Mouse (Mus musculus): ENCODE data around the gene Hmgcs2.

Hmgcs2 gene

DNA sequence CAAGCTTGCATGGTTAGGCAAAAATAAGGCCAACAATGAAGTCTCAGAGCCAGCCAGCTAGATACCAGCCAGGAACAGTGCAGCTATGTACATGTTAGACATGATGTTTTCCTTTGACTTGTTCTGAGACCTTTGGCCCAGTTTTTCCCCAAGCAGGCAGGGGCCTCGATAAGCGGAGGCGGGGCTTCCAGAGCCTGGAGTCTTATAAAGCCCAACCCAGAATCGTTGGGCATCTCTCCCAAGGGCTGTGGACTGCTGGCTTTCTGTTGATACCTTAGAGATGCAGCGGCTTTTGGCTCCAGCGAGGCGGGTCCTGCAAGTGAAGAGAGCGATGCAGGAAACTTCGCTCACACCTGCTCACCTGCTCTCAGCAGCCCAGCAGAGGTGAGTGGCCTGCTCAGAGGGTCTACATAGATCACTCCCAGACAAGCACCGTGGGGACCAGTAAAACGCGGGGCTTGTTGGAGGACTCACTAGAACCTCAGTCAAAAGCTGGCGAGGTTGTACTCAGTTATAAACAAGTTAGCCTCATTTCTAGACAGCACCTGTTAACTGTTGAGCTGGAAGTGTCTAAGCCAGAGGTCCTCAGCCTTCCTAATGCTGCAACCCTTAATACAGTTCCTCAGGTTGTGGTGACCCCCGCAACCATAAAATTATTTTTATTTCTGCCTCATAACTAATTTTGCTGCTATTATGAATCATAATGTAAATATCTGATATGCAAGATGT is at the start of gene Hmgcs2:
Gene Hmgcs2 (plus strand): TSS at position 232 of the 729 bp plus-strand sequence.
- DNase-seq (ENCODE audit: low spot score in 2 of 2), result peak; percentile 28 to 37

DNA sequence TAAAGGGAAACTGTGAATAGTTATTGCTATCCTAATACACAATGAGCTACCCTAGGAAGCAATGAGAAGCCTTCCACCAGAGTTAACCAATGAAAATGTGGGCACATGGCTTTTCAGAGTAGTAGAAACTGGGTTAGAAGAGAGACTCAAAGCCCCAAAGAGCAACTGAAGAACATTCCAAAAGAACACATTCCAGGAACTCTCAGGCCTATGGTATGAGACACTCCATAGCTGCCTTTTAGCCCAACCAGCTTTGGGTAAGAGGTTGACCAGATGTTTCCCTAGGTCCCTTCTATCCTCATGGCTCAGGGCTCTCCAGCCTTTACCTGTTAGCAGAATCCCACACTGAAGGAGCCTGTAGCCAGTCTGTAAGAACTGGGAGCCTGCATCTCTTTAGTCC is 46.7 kb upstream of the Hmgcs2 start:
- DNase-seq (ENCODE audit: low spot score in 2 of 2), result no peak

DNA sequence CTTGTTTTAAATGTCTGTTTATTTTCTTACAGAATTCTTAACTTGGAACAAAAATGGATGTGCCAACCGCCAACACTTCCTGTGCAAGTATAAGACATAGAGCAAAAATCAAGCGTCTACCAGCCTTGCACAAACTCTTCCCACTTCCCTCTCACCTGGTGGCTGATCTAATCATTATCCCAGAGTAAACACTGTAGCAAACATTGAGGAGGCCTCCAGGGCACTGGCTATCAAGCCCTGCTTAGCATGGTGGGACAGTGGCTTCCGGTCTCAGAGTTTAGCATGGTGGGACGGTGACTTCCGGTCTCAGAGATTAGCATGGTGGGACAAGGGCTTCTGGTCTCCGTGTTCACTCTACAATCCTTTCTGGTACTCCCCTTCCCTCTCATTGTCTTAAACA is 44.0 kb upstream of the Hmgcs2 start:
- no peak for DNase-seq (ENCODE audit: low spot score in 2 of 2)

DNA sequence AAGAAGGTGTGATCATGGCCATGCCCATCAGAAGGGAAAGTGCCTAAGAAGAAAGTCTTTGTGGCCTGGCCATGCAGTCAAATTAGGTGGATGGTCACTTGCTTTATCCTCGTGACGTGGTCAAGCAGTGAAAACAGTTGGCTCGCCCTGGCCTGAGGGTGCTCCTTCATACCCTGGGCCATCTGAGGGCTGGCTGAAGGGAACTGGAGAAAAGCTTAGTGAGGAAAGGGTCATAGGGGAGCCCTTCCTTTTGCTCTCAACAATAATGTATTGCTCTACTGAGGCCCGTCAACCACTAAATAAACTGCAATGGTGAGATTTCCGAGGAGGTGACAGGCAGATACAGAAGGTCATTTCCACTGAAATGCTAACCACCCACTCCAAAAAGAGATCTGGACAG is 43.0 kb upstream of the Hmgcs2 start:
- DNase-seq (ENCODE audit: low spot score in 2 of 2), result no peak

DNA sequence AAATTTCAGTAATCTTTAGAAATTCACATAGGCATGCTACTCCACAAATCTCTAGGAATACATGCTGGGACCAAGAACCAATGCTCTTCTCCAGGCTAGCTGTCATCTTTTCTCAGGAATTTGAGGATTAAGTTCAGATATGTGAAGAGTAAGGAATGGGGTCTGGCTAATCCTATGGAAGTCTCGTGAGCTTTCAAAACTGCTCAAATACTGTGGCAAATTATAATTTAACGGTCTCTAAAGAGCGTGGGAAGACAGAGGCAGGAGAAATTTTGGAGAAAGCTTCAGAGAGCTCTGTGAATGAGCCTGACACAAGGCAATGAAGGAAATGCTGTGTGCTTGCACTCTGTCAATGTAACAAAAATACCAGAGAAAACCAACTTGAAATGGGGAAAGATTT is 42.1 kb upstream of the Hmgcs2 start:
- DNase-seq (ENCODE audit: low spot score in 2 of 2), result no peak

DNA sequence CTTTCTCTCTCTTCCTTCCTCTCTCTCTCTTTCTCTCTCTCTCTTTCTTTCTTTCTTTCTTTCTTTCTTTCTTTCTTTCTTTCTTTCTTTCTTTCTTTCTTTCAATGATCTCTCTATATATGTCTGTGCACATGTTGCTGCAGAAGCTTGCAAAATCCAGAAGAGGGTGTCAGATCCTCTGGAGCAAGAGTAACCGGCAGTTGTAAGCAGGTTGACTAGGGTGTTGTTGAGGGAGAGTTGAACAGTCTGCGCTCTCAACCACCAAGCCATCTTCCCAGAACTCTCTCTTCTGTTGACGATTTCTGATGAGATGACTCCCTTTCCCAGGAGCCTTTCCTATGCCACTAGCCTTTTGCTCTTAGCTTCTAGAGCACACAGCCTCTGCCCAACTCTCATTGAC is 38.2 kb upstream of the Hmgcs2 start:
- no peak for DNase-seq (ENCODE audit: low spot score in 2 of 2)

DNA sequence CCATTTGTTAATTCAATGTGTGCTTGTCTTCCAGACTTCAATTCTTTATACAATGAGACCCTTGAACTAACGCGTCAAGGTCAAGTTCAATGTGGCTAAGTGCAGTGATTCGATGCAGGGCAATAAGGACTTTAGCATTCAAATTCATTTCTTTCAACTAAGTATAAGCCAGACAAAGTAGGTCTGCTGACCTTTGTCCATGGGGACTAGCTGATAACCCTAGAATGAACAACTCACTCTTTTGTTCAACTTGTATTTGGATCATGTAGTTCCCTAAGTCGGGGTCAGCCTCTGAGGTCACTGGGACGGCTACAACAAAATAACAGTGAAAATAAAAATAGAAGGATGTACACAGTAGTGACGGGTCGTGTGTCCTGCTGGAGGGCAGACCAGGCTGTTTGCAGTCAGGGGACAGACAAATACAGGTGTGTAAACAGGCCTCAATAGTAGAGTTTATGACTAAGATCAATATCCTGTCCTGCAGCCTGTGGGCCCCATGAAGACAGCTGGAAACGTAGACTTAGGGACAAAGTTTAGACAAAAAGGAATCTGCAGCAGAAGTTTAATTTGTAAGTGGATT is 37.7 kb upstream of the Hmgcs2 start:
- DNase-seq (ENCODE audit: low spot score in 2 of 2), result no peak

DNA sequence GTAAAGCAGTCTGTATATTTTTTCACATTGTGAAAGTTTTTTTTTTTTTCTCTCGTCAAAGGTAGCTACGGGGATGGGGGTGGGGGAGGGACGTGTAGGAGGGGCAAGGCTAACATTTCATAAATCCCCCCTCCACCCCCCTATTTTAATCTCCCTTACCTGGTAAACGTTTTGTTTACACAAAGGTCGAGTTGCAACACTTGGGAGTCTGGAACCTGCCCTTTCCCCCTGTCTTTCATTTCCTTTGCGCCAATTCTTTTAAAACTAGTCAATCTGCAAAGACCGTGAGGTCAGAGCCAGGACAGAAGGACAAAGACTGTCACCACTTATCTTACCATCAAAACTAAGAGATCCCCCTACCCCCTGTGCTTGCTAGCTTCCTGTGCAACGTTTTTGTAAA is 34.3 kb upstream of the Hmgcs2 start:
- DNase-seq (ENCODE audit: low spot score in 2 of 2), result no peak

DNA sequence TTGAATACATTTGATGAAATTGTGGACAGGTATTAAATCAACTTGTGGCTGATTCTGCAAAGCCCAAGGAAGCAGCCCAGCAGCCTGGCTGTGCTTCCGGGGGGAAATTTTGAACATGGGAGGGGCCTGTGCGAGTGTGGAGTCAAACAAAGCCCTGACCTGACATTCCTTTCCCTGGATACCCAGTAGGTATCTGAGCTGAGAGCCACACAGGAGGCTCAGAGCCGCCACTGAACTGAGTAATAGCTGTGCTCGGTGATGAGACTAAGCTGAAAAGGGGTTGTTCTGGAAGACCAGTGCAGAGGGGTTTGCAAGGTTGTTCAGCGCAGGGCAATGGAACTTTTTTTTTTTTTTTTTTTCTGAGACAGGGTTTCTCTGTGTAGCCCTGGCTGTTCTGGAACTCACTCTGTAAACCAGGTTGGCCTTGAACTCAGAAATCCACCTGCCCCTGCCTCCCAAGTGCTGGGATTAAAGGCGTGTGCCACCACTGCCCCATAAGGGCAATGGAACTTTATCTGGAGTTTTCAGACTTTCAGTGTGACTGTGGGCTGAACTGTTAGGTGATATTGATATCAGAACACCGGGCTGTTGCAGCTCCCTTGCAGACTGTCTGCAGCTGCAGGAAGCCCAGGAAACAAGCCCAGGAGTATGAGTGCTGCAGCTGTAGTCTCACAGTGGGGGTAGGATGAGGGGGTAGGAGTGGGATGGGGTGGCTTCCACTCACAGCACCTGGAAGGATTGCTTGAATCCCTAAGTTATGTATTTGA is 33.1 kb upstream of the Hmgcs2 start:
- no peak for DNase-seq (ENCODE audit: low spot score in 2 of 2)

DNA sequence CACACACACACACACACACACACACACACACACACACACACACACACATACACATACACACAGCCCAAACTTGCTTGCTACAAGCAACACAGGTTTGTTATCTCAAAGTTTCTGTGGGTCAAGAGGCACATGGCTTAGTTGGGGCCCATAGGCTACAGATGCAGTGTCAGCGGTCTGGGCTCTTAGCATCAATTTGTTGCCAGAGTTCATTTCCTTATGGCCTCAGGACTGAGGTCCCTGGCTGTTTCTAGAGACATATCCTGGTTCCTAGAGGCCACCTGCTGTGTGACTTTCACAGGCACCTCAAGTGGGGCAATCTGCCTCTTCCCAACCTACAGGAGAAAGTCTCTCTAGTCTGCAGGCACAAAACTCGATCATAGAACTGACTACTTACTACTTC is 30.9 kb upstream of the Hmgcs2 start:
- no peak for DNase-seq (ENCODE audit: low spot score in 2 of 2)

DNA sequence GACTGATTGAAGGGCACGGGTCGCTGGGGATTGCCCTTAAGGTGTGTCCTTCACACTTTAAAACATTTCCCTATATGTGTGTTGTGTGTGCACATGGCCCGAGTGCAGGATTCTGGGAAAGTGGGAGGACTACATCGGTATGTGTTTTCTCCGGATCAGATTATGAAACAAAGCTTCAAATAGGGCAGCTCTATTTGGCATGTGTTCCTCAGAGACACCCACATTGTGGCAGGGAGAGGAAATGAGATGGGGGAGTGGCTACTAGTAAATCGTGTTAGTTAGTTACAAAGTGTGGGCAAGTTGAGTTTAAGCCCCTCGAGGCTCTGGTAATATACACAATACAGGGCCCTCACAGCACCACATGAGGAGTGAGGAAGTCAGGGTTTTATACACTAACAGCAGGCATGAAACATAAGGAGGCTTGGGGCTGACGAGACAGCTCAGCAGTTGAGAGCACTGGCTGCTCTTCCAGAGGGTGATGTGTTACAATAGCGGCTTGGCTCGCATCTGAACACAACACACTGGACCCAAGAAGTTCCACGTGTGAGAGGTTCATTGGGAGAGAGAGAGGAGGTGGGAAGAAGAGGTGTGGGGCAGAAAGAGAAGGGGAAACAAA is 30.3 kb upstream of the Hmgcs2 start:
- DNase-seq (ENCODE audit: low spot score in 2 of 2), result no peak

DNA sequence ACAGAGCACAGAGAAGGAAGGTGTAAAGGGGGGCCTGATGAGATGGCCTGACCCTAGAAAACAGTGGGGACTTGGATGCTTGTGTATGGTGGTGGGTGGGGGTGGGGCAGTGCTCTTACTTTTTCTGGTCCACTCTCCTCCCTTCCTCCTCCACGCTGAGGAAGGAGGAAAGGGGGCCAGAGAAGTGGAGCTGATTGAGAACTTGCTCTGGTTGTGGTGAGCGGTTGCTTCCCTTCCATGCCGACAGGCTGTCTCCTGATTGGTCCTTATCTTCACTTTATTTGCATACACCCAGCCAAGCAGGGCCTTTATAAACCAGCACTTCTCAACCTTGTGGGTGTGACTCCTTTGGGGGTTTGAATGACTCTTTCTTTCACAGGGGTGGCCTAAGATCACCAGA is 26.2 kb upstream of the Hmgcs2 start:
- no peak for DNase-seq (ENCODE audit: low spot score in 2 of 2)

DNA sequence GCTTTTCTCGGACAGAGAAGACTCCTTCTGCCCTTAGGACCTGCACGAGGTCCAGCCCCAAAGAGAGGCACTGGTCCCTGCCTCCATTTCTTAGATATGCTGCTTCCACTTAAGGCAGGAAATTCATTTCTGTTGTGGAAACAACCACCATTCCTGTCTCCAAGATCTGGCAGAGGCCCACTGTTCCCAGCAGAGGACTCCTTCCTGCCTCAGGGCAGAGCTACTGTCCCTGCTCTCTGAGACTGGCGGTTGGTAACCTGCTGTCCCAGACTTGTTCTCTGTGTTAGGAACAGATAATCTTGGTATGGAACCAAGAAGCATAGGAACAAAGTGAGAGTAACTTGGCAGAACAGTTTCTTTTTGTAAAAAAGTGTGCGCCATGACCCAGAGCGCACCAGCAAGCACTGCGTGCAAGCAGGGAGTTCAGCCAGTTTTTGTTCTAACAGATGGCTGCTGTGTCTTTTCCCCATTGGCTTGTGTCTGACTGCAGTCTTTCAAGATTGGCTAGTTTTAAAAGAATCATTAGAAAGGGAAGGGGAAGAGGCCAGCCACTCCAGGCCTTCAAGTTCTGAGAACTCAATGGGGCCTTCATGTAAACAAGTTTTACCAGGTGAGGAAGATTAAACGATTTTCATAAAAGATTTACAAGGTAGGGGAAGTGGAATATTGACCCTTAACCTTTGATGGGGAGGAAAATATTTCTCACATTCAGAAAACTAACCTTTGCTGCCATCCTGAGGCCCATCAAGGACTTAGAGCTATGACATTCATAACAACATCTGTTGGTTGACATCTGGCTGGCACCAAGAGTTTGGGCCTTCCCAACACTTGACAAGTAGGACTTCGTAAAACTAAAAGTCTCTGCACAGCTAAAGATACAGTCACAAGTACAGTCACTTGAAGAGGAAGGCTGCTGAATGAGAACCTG is 25.3 kb upstream of the Hmgcs2 start:
- DNase-seq (ENCODE audit: low spot score in 2 of 2), result no peak

DNA sequence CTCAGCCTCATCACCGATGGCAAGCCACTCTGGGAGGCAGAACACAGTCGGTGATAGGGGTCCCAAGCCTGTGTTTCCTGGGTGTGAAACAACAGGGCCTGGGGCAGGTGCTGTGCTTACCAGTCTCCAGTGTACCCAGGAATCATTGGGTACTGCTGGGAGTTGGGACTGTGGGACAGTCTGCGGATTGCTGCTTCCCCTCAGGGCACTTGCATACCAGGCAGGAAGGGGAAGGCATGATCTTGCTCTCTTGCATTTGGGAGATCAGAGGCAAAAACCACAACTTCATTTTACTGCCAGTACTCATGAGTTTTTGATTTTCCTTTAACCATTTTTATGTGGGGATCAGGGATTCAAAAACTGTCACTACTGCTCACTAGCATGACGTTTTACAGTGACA is 21.5 kb upstream of the Hmgcs2 start:
- DNase-seq (ENCODE audit: low spot score in 2 of 2), result no peak

DNA sequence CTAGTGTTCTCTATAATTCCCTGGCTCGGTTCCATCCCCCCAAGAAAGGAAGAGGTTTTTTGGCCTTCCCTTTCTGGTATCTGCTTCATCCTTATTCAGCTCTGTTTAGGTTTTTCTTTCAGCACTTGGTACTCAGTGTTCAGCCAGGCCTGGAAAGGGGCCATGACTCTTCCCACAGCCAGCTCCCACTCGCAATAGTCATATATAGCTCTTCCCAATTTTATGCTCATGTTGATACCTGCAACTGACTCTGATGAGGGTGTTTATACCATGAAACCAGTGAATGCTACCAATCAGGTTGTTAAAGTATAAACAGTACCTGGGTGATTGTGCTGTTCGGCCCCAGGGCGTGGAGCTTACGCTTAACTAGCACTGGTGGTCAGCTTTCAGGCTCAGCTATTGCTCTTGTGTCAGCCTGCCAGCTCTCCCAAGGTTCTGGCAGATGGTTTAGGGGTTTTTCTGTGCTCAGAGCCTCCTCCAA is 20.9 kb upstream of the Hmgcs2 start:
- DNase-seq (ENCODE audit: low spot score in 2 of 2), result peak; percentile 68 to 76

DNA sequence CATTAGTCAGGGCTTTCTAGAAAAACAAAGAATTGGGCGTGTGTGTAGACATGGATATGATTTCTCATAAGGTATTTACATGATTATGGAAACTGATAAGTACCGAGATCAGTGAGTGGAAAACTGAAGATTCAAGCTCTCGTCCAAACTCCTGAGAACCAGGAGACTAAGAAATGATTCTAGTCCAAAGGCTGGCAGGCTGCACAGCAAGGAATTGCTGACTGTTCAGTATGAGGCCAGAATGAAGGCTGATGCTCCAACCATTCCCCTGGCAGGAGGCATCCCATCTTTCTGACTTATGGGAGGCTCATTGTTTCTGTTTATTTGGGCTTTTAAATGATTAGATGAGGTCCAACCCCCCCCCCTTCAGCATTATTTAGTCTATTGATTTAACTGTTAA is 19.7 kb upstream of the Hmgcs2 start:
- DNase-seq (ENCODE audit: low spot score in 2 of 2), result no peak

DNA sequence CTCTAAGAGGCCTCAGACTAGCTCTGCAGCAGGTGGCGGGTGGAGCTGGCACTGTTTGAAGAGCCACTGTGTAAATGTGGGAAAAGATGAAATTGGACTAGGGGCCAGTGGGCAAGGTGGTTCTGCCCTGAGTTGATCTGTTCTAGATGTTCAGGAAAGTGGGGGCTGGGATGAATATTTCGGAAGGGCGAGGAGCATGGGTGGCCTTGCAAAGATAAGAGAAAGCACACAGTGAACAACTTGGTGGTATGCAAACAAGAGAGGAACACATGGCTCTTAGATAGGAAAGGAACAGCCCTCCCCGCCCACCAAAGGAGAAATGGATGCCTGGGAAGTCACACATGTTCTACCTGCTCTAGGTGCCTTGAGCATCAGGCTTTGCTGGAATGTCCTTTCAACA is 18.8 kb upstream of the Hmgcs2 start:
- DNase-seq (ENCODE audit: low spot score in 2 of 2), result no peak

DNA sequence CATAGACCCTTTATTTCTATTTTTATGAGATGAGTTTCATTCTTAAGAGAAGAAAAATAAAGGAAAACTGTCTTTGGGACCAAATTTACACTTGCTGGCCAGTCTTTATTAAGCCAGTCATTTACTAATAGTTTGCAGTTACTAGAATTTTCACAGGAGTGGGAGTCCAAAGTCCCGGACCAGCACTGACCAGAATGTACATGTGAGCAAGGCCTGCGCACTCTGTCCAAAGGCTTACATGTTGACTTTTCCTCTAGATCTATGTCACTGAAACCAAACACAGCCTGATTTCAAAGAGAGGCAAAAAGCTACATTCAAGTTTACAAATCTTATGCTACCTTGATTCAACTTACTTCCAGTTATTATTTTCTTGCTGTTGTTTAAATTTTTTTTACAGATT is 18.1 kb upstream of the Hmgcs2 start:
- DNase-seq (ENCODE audit: low spot score in 2 of 2), result no peak

DNA sequence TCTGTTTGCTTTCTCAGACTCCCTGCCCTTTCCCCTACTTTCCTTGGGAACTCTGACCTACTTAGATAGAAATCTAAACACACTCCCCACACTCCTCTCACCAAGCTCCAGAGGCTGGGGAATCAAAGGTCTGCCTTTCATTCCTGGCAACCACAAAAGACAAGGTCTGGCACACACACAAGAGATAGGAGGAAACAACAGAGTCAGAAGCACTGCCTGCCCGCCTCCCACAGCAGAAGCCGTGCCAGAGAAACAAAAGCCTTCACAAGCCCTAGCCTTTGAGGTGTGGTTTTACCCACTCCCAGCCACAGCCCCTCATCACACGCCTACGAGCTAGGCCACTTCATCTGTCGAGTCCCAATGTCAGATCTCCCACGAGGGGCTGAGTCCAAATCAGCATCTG is 13.0 kb upstream of the Hmgcs2 start:
- DNase-seq (ENCODE audit: low spot score in 2 of 2), result peak in 1 of 2 experiments; percentile 34

DNA sequence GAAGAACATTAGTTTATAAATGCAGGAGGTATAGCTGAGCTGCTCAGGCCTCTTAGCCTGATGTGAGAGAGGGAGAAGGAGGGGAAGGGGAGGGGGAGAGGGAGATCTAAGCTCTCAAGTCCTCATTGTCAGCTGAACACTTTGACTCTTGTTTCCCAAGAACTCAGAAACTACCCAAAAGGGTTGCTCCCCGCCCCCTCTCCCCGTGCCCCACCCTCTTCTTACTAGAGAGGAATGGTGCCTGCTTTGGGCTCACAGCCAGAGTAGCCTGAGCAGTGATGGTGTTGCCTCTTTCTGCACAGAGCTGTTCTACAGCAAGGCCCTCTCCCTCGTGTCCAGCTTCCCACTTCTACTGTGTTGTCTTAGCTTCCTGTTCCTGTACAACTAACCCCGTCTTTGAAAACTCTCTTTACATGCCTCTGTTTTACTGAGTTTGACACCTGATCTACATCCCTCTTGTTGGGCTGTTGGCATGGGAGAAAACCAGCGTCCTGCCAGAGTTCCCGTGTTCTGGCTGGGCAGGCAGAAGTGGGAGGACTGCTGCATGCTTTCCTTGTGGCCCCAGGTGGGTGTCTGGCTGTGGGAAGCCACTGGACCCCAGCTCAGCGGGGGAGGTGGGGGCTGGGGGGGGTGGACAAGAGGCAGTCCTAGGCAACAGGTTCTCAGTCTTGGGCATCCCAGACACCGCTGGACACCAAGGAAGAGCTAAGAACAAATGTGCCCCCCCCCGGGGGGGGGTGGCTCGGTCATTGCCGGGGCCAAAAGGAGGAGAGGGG is 6.4 kb upstream of the Hmgcs2 start:
- no peak for DNase-seq (ENCODE audit: low spot score in 2 of 2)

DNA sequence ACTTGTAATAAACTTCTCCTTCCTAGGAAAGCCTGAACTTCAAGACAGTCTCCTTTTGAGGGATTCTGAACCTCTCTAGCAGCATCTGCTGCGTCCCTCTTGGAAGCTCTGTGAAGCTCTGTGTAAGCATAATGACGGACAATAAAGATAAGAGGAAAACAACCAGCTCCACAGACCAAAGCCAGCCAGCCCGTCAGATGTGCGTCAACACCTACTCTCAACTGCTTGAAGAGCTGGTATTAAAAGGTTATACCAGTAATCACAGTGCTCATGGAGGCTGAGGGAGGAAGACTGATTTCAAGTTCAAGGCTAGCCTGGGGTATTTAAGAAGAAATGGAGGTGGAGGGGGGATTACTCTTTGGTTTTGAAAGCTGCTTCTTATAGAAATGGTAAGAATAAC is 553 bp upstream of the Hmgcs2 start:
- DNase-seq (ENCODE audit: low spot score in 2 of 2), result no peak
